Mouse (Mus musculus): Measurements from ENCODE around the gene Olfr427. TPM values are rescaled to one million over a fixed set of nuclear protein-coding genes. Genes with fewer than 3 reads are reported as not detected.

Gene Olfr427
- polyA plus RNA-seq, 1 experiment from 2014 or later: not detected

- Histone ChIP-seq H3K4me2 (no peak within 1 kb of the TSS), H3K4me3 (no peak within 1 kb of the TSS), H3K27ac (no peak within 1 kb of the TSS), H3K27me3 (no peaks in the 10 kb centered on the region), H3K9ac (no peak within 1 kb of the TSS), H3K36me3 (no peaks in the 10 kb centered on the region), H3K4me1 (replicated peaks) (no peaks in the 10 kb centered on the region), H3K9me3 (replicated peaks) (no peaks in the 10 kb centered on the region)
- no peak for ATAC-seq (replicated peaks; ENCODE audit: insufficient number of reproducible peaks, insufficient read depth, low FRiP score, low read depth)
- WGBS: 55% methylated on average over 2 of the region's 2 CpGs
These were observed 24.4 kb downstream of the Olfr427 start, which contains the start of gene Olfr231 for GRCm38 (mm10) chr1:174121062-174121461. Gene Olfr231, minus strand, starts transcription at chr1:174121162.

GRCm38 (mm10) chr1:174131217-174131616, 34.5 kb downstream of the Olfr427 start, which contains the start of gene Olfr424:
Gene Olfr424, plus strand, starts transcription at chr1:174131517.
- Histone ChIP-seq H3K4me1 (replicated peaks) (no peaks in the 10 kb centered on the region), H3K4me2 (no peak within 1 kb of the TSS), H3K36me3 (no peaks in the 10 kb centered on the region), H3K9ac (no peak within 1 kb of the TSS), H3K27ac (no peak within 1 kb of the TSS), H3K4me3 (no peak within 1 kb of the TSS), H3K27me3 (no peaks in the 10 kb centered on the region), H3K9me3 (replicated peaks) (no peaks in the 10 kb centered on the region)
- WGBS: 78% methylated on average over 3 of the region's 3 CpGs
- no peak for ATAC-seq (replicated peaks; ENCODE audit: insufficient number of reproducible peaks, insufficient read depth, low FRiP score, low read depth)

- H3K4me1 ChIP-seq (replicated peaks): no peaks in the 10 kb centered on the region
- H3K9ac ChIP-seq: no peak overlapping the region
- H3K27me3 ChIP-seq: no peaks in the 10 kb centered on the region
- no peak overlapping the region for H3K27ac ChIP-seq
- 61% methylated on average over 3 of the region's 3 CpGs for WGBS
- H3K36me3 ChIP-seq: no peaks in the 10 kb centered on the region
- no peak overlapping the region for H3K4me2 ChIP-seq
- no peak overlapping the region for H3K4me3 ChIP-seq
- H3K9me3 ChIP-seq (replicated peaks): no peaks in the 10 kb centered on the region
- no peak for ATAC-seq (replicated peaks; ENCODE audit: insufficient number of reproducible peaks, insufficient read depth, low FRiP score, low read depth)
These were observed 35.3 kb downstream of the Olfr427 start for GRCm38 (mm10) chr1:174131999-174132398.

- Histone ChIP-seq H3K4me2 (no peak overlapping the region), H3K9me3 (replicated peaks) (no peaks in the 10 kb centered on the region), H3K27me3 (no peaks in the 10 kb centered on the region), H3K4me3 (no peak overlapping the region), H3K4me1 (replicated peaks) (no peaks in the 10 kb centered on the region), H3K36me3 (no peaks in the 10 kb centered on the region), H3K9ac (no peak overlapping the region), H3K27ac (no peak overlapping the region)
- 67% methylated on average over 2 of the region's 2 CpGs for WGBS
- ATAC-seq (replicated peaks; ENCODE audit: insufficient number of reproducible peaks, insufficient read depth, low FRiP score, low read depth): no peak
These were observed 44.7 kb downstream of the Olfr427 start for GRCm38 (mm10) chr1:174141384-174141783.

GRCm38 (mm10) chr1:174146696-174147095, 50.0 kb downstream of the Olfr427 start:
- H3K4me3 ChIP-seq: no peak overlapping the region
- no peaks in the 10 kb centered on the region for H3K9me3 ChIP-seq (replicated peaks)
- H3K9ac ChIP-seq: no peak overlapping the region
- H3K27ac ChIP-seq: no peak overlapping the region
- ATAC-seq (replicated peaks; ENCODE audit: insufficient number of reproducible peaks, insufficient read depth, low FRiP score, low read depth): no peak
- WGBS: 32% methylated on average over 1 of the region's 1 CpGs
- H3K4me1 ChIP-seq (replicated peaks): peaks cover 8% of the 10 kb centered on the region; the same call in 1 of the 2 replicates
- no peaks in the 10 kb centered on the region for H3K36me3 ChIP-seq
- H3K4me2 ChIP-seq: no peak overlapping the region
- H3K27me3 ChIP-seq: no peaks in the 10 kb centered on the region

- H3K27me3 ChIP-seq: no peaks in the 10 kb centered on the region
- no peaks in the 10 kb centered on the region for H3K36me3 ChIP-seq
- H3K27ac ChIP-seq: no peak overlapping the region
- no peak for ATAC-seq (replicated peaks; ENCODE audit: insufficient number of reproducible peaks, insufficient read depth, low FRiP score, low read depth)
- 76% methylated on average over 2 of the region's 2 CpGs for WGBS
- no peak overlapping the region for H3K9ac ChIP-seq
- H3K4me2 ChIP-seq: no peak overlapping the region
- H3K4me1 ChIP-seq (replicated peaks): peaks cover 8% of the 10 kb centered on the region; the same call in 1 of the 2 replicates
- H3K9me3 ChIP-seq (replicated peaks): no peaks in the 10 kb centered on the region
- no peak overlapping the region for H3K4me3 ChIP-seq
These were observed 52.6 kb downstream of the Olfr427 start for GRCm38 (mm10) chr1:174149289-174149688.

Other genes starting within 250 kb of the Olfr427 start
- 2.9 and 4.5 TPM in 2 replicates for gene Ifi211, start 183.8 kb upstream of the Olfr427 start, polyA plus RNA-seq (2015; fragmentation: Nextera tagmentation; extraction: Ambion mirVana)
- 4.4 and 7.2 TPM in 2 replicates for gene Mndal, start 154.4 kb upstream of the Olfr427 start, polyA plus RNA-seq (2015; fragmentation: Nextera tagmentation; extraction: Ambion mirVana)
- gene Ifi203, start 154.2 kb upstream of the Olfr427 start, polyA plus RNA-seq (2015; fragmentation: Nextera tagmentation; extraction: Ambion mirVana): 1.6 and 2.3 TPM in 2 replicates
- gene Ifi202b, start 114.1 kb upstream of the Olfr427 start, polyA plus RNA-seq (2015; fragmentation: Nextera tagmentation; extraction: Ambion mirVana): 0.08 and 0.18 TPM in 2 replicates
- gene Ifi205, start 65.1 kb upstream of the Olfr427 start, polyA plus RNA-seq (2015; fragmentation: Nextera tagmentation; extraction: Ambion mirVana): 0.77 and 1.2 TPM in 2 replicates
- not detected in 2 replicates for gene Olfr433, start 56.2 kb upstream of the Olfr427 start, polyA plus RNA-seq (2015; fragmentation: Nextera tagmentation; extraction: Ambion mirVana)
- not detected in 2 replicates for gene Olfr432, start 47.7 kb upstream of the Olfr427 start, polyA plus RNA-seq (2015; fragmentation: Nextera tagmentation; extraction: Ambion mirVana)
- gene Olfr430, start 30.3 kb upstream of the Olfr427 start, polyA plus RNA-seq (2015; fragmentation: Nextera tagmentation; extraction: Ambion mirVana): not detected in 2 replicates
- gene Olfr429, start 12.6 kb upstream of the Olfr427 start, polyA plus RNA-seq (2015; fragmentation: Nextera tagmentation; extraction: Ambion mirVana): not detected in 2 replicates
- not detected in 2 replicates for gene Olfr231, start 24.3 kb downstream of the Olfr427 start, polyA plus RNA-seq (2015; fragmentation: Nextera tagmentation; extraction: Ambion mirVana)
- gene Olfr424, start 34.6 kb downstream of the Olfr427 start, polyA plus RNA-seq (2015; fragmentation: Nextera tagmentation; extraction: Ambion mirVana): not detected in 2 replicates
- gene Olfr420, start 58.7 kb downstream of the Olfr427 start, polyA plus RNA-seq (2015; fragmentation: Nextera tagmentation; extraction: Ambion mirVana): 0.18 TPM in 1 of 2 replicates, not detected in the other
- gene Spta1, start 75.9 kb downstream of the Olfr427 start, polyA plus RNA-seq (2015; fragmentation: Nextera tagmentation; extraction: Ambion mirVana): 1.7 and 2.2 TPM in 2 replicates
- not detected in 2 replicates for gene Olfr419, start 155.2 kb downstream of the Olfr427 start, polyA plus RNA-seq (2015; fragmentation: Nextera tagmentation; extraction: Ambion mirVana)
- gene Mptx1, start 233.6 kb downstream of the Olfr427 start, polyA plus RNA-seq (2015; fragmentation: Nextera tagmentation; extraction: Ambion mirVana): not detected in 2 replicates